Mouse (Mus musculus): ENCODE measurements at regions not wholly inside any gene's neighbourhood (a gene's known extent, or its start where the extent isn't known, plus 50 kb on each side); places are given as distances from the start of the nearest gene placed in this dataset.

GRCm38 (mm10) chrX:136321692-136322091 is 51.6 kb downstream of the Bex3 start:
- no peaks in the 10 kb centered on the region for H3K36me3 ChIP-seq
- H3K4me3 ChIP-seq: no peak overlapping the region
- H3K4me1 ChIP-seq: no peaks in the 10 kb centered on the region
- DNase-seq (ENCODE audit: low spot score): peak; percentile 24
- 0 out of 2 replicates have a peak, but pooled peaks cover 6% of the 10 kb centered on the region for H3K27me3 ChIP-seq (ENCODE audit: low read depth, poor library complexity, severe bottlenecking)
- 14% methylated on average over 3 of the region's 3 CpGs for WGBS
- H3K9me3 ChIP-seq (replicated peaks): no peaks in the 10 kb centered on the region
- no peak overlapping the region for H3K27ac ChIP-seq (replicated peaks)

- H3K27ac ChIP-seq (replicated peaks): no peak overlapping the region
- 0 out of 2 replicates have a peak, but pooled peaks cover 4% of the 10 kb centered on the region for H3K4me1 ChIP-seq
- no peaks in the 10 kb centered on the region for H3K9me3 ChIP-seq (replicated peaks)
- H3K27me3 ChIP-seq (ENCODE audit: low read depth, poor library complexity, severe bottlenecking): no peaks in the 10 kb centered on the region
- DNase-seq (ENCODE audit: low spot score): no peak
- no peak overlapping the region for H3K4me3 ChIP-seq
- H3K36me3 ChIP-seq: no peaks in the 10 kb centered on the region
- 56% methylated on average over 2 of the region's 2 CpGs for WGBS
Measured at GRCm38 (mm10) chrX:136365809-136366208, 95.8 kb downstream of the Bex3 start.
